Mouse (Mus musculus) C2C12 (cell line): Measurements from ENCODE around the gene Ttyh1.

Experiments
- CEBPB ChIP-seq: IDR thresholded peaks from one replicate; pipeline ENCODE4 v1.6.1; 2011; ENCODE audit warnings: low read depth, mild to moderate bottlenecking, control low read depth, moderate library complexity
- CTCF ChIP-seq: IDR thresholded peaks from one replicate; pipeline ENCODE4 v1.5.1; 2011; ENCODE audit not compliant: control insufficient read depth, insufficient read depth, insufficient read length
- MAX ChIP-seq: IDR thresholded peaks from one replicate; pipeline ENCODE4 v1.6.1; 2011; ENCODE audit warnings: mild to moderate bottlenecking, control low read depth
- USF1 ChIP-seq: IDR thresholded peaks from one replicate; pipeline ENCODE4 v1.6.1; 2011; ENCODE audit warnings: low read depth, mild to moderate bottlenecking, control low read depth, moderate library complexity

GRCm38 (mm10) chr7:4080552-4080951 is 38.7 kb upstream of the Ttyh1 start:
- TF ChIP-seq CTCF (no peak), MAX (no peak), USF1 (no peak), CEBPB (no peak)
